Mouse (Mus musculus) intestine, embryonic 16.5 days (tissue): ENCODE results near the gene Nudt8. TPM values are rescaled to one million over a fixed set of nuclear protein-coding genes. Genes with fewer than 3 reads are reported as not detected.
A peak's percentile ranks its signal among the peaks of the same experiment; 100 is the strongest.
"Not testable (repeated sequence)": the region's sequence is repeated elsewhere in the genome, so short reads cannot be mapped to it uniquely, and the experiment has no call there.

Source experiments
- ATAC-seq: fragments of 200-750 bp; cut with Nextera tagmentation; 2 replicates; pipeline ENCODE4 v1.8.0; 2017; ENCODE audit warnings: moderate TSS enrichment, moderate library complexity
- H3K27ac ChIP-seq: fragments of 300-500 bp; sonication (generic); 2 replicates; pipeline ENCODE4 v1.5.1; 2014; ENCODE audit warnings: mild to moderate bottlenecking, low read length
- H3K27me3 ChIP-seq: fragments of 300-500 bp; sonication (generic); replicated peaks from 2 replicates; pipeline ENCODE4 v1.6.1; 2014; ENCODE audit warnings: low read length, control low read depth, mixed read lengths; ENCODE audit not compliant: control insufficient read depth, insufficient read depth
- H3K36me3 ChIP-seq: fragments of 300-500 bp; sonication (generic); 2 replicates; pipeline ENCODE4 v1.6.1; 2014; ENCODE audit warnings: low read length, control low read depth; ENCODE audit not compliant: control insufficient read depth, insufficient read depth
- H3K4me1 ChIP-seq: fragments of 300-500 bp; sonication (generic); 2 replicates; pipeline ENCODE4 v1.6.1; 2014; ENCODE audit warnings: low read length, control low read depth, mixed read lengths; ENCODE audit not compliant: control insufficient read depth, insufficient read depth
- H3K4me2 ChIP-seq: fragments of 300-500 bp; sonication (generic); 2 replicates; pipeline ENCODE4 v1.6.1; 2014; ENCODE audit warnings: low read depth, low read length, control low read depth
- H3K4me3 ChIP-seq: fragments of 300-500 bp; sonication (generic); 2 replicates; pipeline ENCODE4 v1.5.1; 2014; ENCODE audit warnings: mild to moderate bottlenecking, low read length
- H3K9ac ChIP-seq: fragments of 300-500 bp; sonication (generic); 2 replicates; pipeline ENCODE4 v1.6.1; 2014; ENCODE audit warnings: low read depth, low read length
- H3K9me3 ChIP-seq: fragments of 300-500 bp; sonication (generic); 2 replicates; pipeline ENCODE4 v1.6.1; 2016; ENCODE audit warnings: low read length, control low read depth; ENCODE audit not compliant: control insufficient read depth
- WGBS: fragments of 180-500 bp; shearing (Covaris S2); extraction: QIAGEN DNeasy Blood & Tissue Kit; methylation state at CpG from one replicate; pipeline ENCODE4 v1.1.7; 2014; 5-methylcytosine and 5-hydroxymethylcytosine counted together
- polyA plus RNA-seq: library from polyadenylated mRNA; unstranded; fragments of >200 nt; fragmentation: Nextera tagmentation; extraction: Ambion mirVana; gene quantifications from 2 replicates; pipeline ENCODE4 v1.2.1, GENCODE M21; 2015

Nudt8 gene
- polyA plus RNA-seq, 1 experiment from 2014 or later: 40.9 TPM

DNA sequence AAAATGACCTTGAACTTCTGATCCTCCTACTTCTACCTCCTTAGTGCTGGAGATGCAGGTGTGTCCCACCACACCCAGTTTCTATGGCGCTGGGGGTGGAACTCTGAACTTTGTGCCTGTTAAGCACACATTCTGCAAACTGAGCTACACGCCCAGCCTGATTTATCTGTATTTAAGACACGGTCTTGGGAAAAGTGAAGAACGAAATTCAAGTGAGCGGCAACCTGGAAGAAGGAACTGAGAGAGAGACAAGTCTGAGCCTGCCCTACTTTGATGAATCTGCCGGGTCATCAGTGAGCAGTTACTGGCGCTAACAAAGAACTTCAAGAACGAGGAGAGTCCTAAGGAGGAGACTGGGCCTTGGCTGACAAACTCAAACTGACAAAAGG lies 46.5 kb downstream of the Nudt8 start:
- ATAC-seq: peak; percentile 87
- H3K4me2 ChIP-seq: peak overlapping the region; percentile 19
- no peaks in the 10 kb centered on the region for H3K27me3 ChIP-seq
- 63% methylated on average over 8 of the region's 8 CpGs for WGBS
- no peak overlapping the region for H3K4me3 ChIP-seq
- H3K4me1 ChIP-seq: peaks cover 4% of the 10 kb centered on the region; the same call in 1 of the 2 replicates
- 0 out of 2 replicates have a peak overlapping the region, but pooled peaks have one; percentile 12 for H3K9ac ChIP-seq
- no peaks in the 10 kb centered on the region; the same call in 1 of the 2 replicates for H3K9me3 ChIP-seq
- H3K36me3 ChIP-seq: no peaks in the 10 kb centered on the region
- H3K27ac ChIP-seq: peak overlapping the region; percentile 94

GRCm38 (mm10) chr19:4047859-4048258 lies 47.5 kb downstream of the Nudt8 start:
- ATAC-seq: no peak
- WGBS: 22% methylated on average over 4 of the region's 4 CpGs

DNA sequence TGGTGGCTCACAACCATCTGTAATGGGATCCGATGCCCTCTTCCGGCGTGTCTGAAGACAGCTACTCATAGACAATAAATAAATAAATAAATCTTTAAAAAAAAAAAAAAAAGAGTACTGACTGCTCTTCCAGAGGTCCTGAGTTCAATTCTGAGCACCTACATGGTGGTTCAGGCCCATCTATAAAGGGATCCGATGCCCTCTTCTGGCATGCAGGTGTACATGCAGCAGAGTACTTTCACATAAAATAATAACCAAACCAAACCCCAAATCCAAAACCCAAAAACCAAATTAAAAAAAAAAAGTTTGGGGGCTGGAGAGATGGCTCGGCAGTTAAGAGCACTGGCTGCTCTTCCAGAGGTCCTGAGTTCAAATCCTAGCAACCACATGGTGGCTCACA lies 48.7 kb downstream of the Nudt8 start:
- H3K4me2 ChIP-seq, ATAC-seq, H3K4me3 ChIP-seq, H3K4me1 ChIP-seq, H3K27ac ChIP-seq, H3K36me3 ChIP-seq, H3K9ac ChIP-seq, H3K27me3 ChIP-seq, H3K9me3 ChIP-seq: not testable (repeated sequence)
- WGBS: 86% methylated on average over 5 of the region's 5 CpGs

More at GRCm38 (mm10) chr19:4047859-4048258, 47.5 kb downstream of the Nudt8 start:
- Histone ChIP-seq H3K27me3 (no peaks in the 10 kb centered on the region), H3K9ac (no peak overlapping the region), H3K4me2 (no peak overlapping the region), H3K4me3 (no peak overlapping the region), H3K27ac (no peak overlapping the region), H3K36me3 (no peaks in the 10 kb centered on the region), H3K9me3 (no peaks in the 10 kb centered on the region; the same call in 1 of the 2 replicates), H3K4me1 (peaks cover 4% of the 10 kb centered on the region; the same call in 1 of the 2 replicates)

- Histone ChIP-seq H3K9me3 (no peaks in the 10 kb centered on the region; the same call in 1 of the 2 replicates), H3K27me3 (no peaks in the 10 kb centered on the region), H3K4me1 (peaks cover 6% of the 10 kb centered on the region; the same call in 1 of the 2 replicates), H3K4me3 (no peak overlapping the region), H3K4me2 (no peak overlapping the region), H3K36me3 (no peaks in the 10 kb centered on the region), H3K9ac (no peak overlapping the region), H3K27ac (no peak overlapping the region)
- WGBS: 95% methylated on average over 5 of the region's 5 CpGs
- no peak for ATAC-seq
Measured at GRCm38 (mm10) chr19:4051016-4051415, 50.6 kb downstream of the Nudt8 start.

Other genes with a start within 250 kb of the Nudt8 start
- 16.5 and 17.7 TPM in 2 replicates for gene Kmt5b, start 233.2 kb upstream of the Nudt8 start, polyA plus RNA-seq
- 57.8 and 67.5 TPM in 2 replicates for gene Chka, start 148.8 kb upstream of the Nudt8 start, polyA plus RNA-seq
- 73.3 and 84.5 TPM in 2 replicates for gene Tcirg1, start 93.4 kb upstream of the Nudt8 start, polyA plus RNA-seq
- gene Ndufs8, start 87.8 kb upstream of the Nudt8 start, polyA plus RNA-seq: 412 and 424 TPM in 2 replicates
- 4.2 TPM in 2 replicates for gene Aldh3b1, start 70.8 kb upstream of the Nudt8 start, polyA plus RNA-seq
- 27.0 and 29.8 TPM in 2 replicates for gene Unc93b1, start 65.4 kb upstream of the Nudt8 start, polyA plus RNA-seq
- gene Aldh3b3, start 41.9 kb upstream of the Nudt8 start, polyA plus RNA-seq: not detected in 2 replicates
- 0.61 and 1.2 TPM in 2 replicates for gene Aldh3b2, start 28.3 kb upstream of the Nudt8 start, polyA plus RNA-seq
- 16.9 and 20.1 TPM in 2 replicates for gene Acy3, start 14.0 kb upstream of the Nudt8 start, polyA plus RNA-seq
- 0.73 and 0.83 TPM in 2 replicates for gene Tbx10, start 7.8 kb upstream of the Nudt8 start, polyA plus RNA-seq
- gene Gm49405, start within 50 bp of the Nudt8 start, polyA plus RNA-seq: 2.0 and 2.4 TPM in 2 replicates
- 2.4 and 3.4 TPM in 2 replicates for gene Doc2g, start 2.7 kb downstream of the Nudt8 start, polyA plus RNA-seq
- gene Ndufv1, start 12.2 kb downstream of the Nudt8 start, polyA plus RNA-seq: 299 and 309 TPM in 2 replicates
- gene Gstp1, start 37.4 kb downstream of the Nudt8 start, polyA plus RNA-seq: 1,107 and 1,114 TPM in 2 replicates
- gene Gstp2, start 45.4 kb downstream of the Nudt8 start, polyA plus RNA-seq: 33.6 and 65.0 TPM in 2 replicates
- 15.1 and 18.1 TPM in 2 replicates for gene Gstp3, start 59.0 kb downstream of the Nudt8 start, polyA plus RNA-seq
- 2.1 and 3.1 TPM in 2 replicates for gene Cabp2, start 81.0 kb downstream of the Nudt8 start, polyA plus RNA-seq
- gene Cdk2ap2, start 96.6 kb downstream of the Nudt8 start, polyA plus RNA-seq: 159 TPM in 2 replicates
- 17.5 and 19.7 TPM in 2 replicates for gene Pitpnm1, start 99.4 kb downstream of the Nudt8 start, polyA plus RNA-seq
- 78.4 and 81.2 TPM in 2 replicates for gene Aip, start 125.3 kb downstream of the Nudt8 start, polyA plus RNA-seq
- gene Gpr152, start 139.2 kb downstream of the Nudt8 start, polyA plus RNA-seq: 0.04 TPM in 1 of 2 replicates, not detected in the other
- gene Cabp4, start 143.5 kb downstream of the Nudt8 start, polyA plus RNA-seq: 0.11 and 0.20 TPM in 2 replicates
- 264 and 288 TPM in 2 replicates for gene Coro1b, start 148.0 kb downstream of the Nudt8 start, polyA plus RNA-seq
- gene Ptprcap, start 153.0 kb downstream of the Nudt8 start, polyA plus RNA-seq: 5.8 and 6.7 TPM in 2 replicates
- gene Rps6kb2, start 162.8 kb downstream of the Nudt8 start, polyA plus RNA-seq: 43.9 and 49.7 TPM in 2 replicates
- 1.3 and 1.4 TPM in 2 replicates for gene Carns1, start 174.9 kb downstream of the Nudt8 start, polyA plus RNA-seq
- gene Tbc1d10c, start 190.7 kb downstream of the Nudt8 start, polyA plus RNA-seq: 3.6 and 4.0 TPM in 2 replicates
- gene Ppp1ca, start 191.5 kb downstream of the Nudt8 start, polyA plus RNA-seq: 759 and 799 TPM in 2 replicates
- 31.7 and 34.2 TPM in 2 replicates for gene Rad9a, start 201.1 kb downstream of the Nudt8 start, polyA plus RNA-seq
- gene Clcf1, start 213.7 kb downstream of the Nudt8 start, polyA plus RNA-seq: 5.9 TPM in 2 replicates
- not detected in 2 replicates for gene AC109138.7, start 213.8 kb downstream of the Nudt8 start, polyA plus RNA-seq
- 46.7 and 52.9 TPM in 2 replicates for gene Pold4, start 231.3 kb downstream of the Nudt8 start, polyA plus RNA-seq